Mouse (Mus musculus) lung, embryonic 14.5 days (tissue): ENCODE data around the gene Ifitm1. TPM values are rescaled to one million over a fixed set of nuclear protein-coding genes. Genes with fewer than 3 reads are reported as not detected.

Experiments used
- ATAC-seq: fragments of 200-750 bp; cut with Nextera tagmentation; 2 replicates; pipeline ENCODE4 v1.8.0; 2017; ENCODE audit warnings: mild to moderate bottlenecking, moderate TSS enrichment, moderate library complexity; ENCODE audit not compliant: insufficient read depth
- DNase-seq: peaks from one replicate; pipeline ENCODE4 v3.0.0-alpha.2; 2015
- H3K27ac ChIP-seq: fragments of 300-500 bp; sonication (generic); 2 replicates; pipeline ENCODE4 v1.5.1; 2014; ENCODE audit warnings: low read depth, mild to moderate bottlenecking, moderate library complexity
- H3K27me3 ChIP-seq: fragments of 300-500 bp; sonication (generic); 2 replicates; pipeline ENCODE4 v1.6.1; 2014; ENCODE audit warnings: low read length, control low read depth; ENCODE audit not compliant: insufficient read depth
- H3K36me3 ChIP-seq: fragments of 300-500 bp; sonication (generic); 2 replicates; pipeline ENCODE4 v1.6.1; 2014; ENCODE audit warnings: control low read depth; ENCODE audit not compliant: insufficient read depth
- H3K4me1 ChIP-seq: fragments of 300-500 bp; sonication (generic); 2 replicates; pipeline ENCODE4 v1.6.1; 2014; ENCODE audit warnings: antibody characterized with exemption, control low read depth; ENCODE audit not compliant: insufficient read depth
- H3K4me2 ChIP-seq: fragments of 300-500 bp; sonication (generic); 2 replicates; pipeline ENCODE4 v1.6.1; 2014; ENCODE audit warnings: mild to moderate bottlenecking
- H3K4me3 ChIP-seq: fragments of 300-500 bp; sonication (generic); 2 replicates; pipeline ENCODE4 v1.5.1; 2014; ENCODE audit warnings: low read depth, low read length
- H3K9ac ChIP-seq: fragments of 300-500 bp; sonication (generic); 2 replicates; pipeline ENCODE4 v1.6.1; 2014
- H3K9me3 ChIP-seq: fragments of 300-500 bp; sonication (generic); 2 replicates; pipeline ENCODE4 v1.6.1; 2016; ENCODE audit warnings: low read depth, low read length, control low read depth
- CTCF ChIP-seq: IDR thresholded peaks from 2 replicates; pipeline ENCODE4 v1.5.1; 2016; ENCODE audit warnings: antibody characterized with exemption, low read depth
- WGBS: fragments of 180-500 bp; shearing (Covaris S2); extraction: QIAGEN DNeasy Blood & Tissue Kit; methylation state at CpG from one replicate; pipeline ENCODE4 v1.1.7; 2014; 5-methylcytosine and 5-hydroxymethylcytosine counted together
- polyA plus RNA-seq: library from polyadenylated mRNA; unstranded; fragments of >200 nt; fragmentation: Nextera tagmentation; extraction: Ambion mirVana; gene quantifications from 2 replicates; pipeline ENCODE4 v1.2.1, GENCODE M21; 2014

Ifitm1 gene
- polyA plus RNA-seq, 1 experiment from 2014 or later: 42.5 TPM

DNA sequence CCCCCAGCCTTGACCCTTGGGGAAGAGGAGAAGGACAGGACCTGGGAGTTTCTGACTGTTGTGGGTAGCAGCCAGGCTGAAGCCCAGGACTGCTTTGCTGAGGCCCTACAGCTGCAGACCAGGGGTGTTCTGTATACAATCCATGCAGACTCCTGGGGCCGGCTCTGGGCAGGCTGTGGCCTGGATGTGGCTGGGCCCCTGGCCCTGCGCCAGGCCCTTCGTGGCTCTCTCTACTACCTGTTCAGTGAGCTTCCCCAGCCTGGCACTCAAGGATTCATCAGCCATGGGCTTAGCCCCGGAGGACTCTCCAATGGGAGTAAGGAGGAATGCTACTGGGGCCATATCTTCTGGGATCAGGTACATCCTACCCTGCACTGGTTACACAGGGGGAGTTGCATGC lies 23.7 kb upstream of the Ifitm1 start:
- Histone ChIP-seq H3K9me3 (no peaks in the 10 kb centered on the region), H3K4me1 (peaks cover 15% of the 10 kb centered on the region; the same call in 1 of the 2 replicates), H3K9ac (no peak overlapping the region), H3K36me3 (peaks cover 35% of the 10 kb centered on the region), H3K4me2 (no peak overlapping the region), H3K4me3 (no peak overlapping the region), H3K27ac (no peak overlapping the region), H3K27me3 (no peaks in the 10 kb centered on the region)
- DNase-seq (no peak), ATAC-seq (no peak)
- WGBS: 63% methylated on average over 4 of the region's 4 CpGs
- TF ChIP-seq CTCF: no peak

- DNase-seq (no peak), ATAC-seq (no peak)
- H3K4me2 ChIP-seq: no peak overlapping the region
- no peak overlapping the region for H3K4me3 ChIP-seq
- WGBS: 79% methylated on average over 7 of the region's 7 CpGs
- peaks cover 12% of the 10 kb centered on the region; the same call in 1 of the 2 replicates for H3K4me1 ChIP-seq
- H3K36me3 ChIP-seq: peaks cover 43% of the 10 kb centered on the region
- H3K27ac ChIP-seq: no peak overlapping the region
- no peak overlapping the region for H3K9ac ChIP-seq
- H3K9me3 ChIP-seq: no peaks in the 10 kb centered on the region
- no peaks in the 10 kb centered on the region for H3K27me3 ChIP-seq
- TF ChIP-seq CTCF: no peak
Measured at GRCm38 (mm10) chr7:140944236-140944635, 22.8 kb upstream of the Ifitm1 start.

DNA sequence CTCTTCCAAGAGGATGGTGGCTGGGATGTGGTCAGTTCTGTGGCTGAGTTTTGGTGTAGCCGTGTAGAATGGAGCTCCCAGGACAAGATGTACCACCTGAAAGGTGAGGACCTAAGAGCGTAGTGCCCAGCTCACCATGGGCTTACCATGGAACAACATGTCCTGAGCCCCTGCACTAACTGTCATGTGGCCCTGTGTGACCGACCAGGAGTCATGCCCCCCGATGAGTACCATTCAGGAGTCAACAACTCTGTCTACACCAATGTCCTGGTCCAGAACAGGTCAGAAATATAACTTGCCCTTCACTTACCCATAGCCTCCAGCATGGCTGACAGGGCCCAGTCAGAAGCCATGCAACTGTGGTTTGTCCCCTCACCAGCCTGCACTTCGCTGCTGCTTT lies 21.8 kb upstream of the Ifitm1 start:
- no peak overlapping the region for H3K27ac ChIP-seq
- no peak for TF ChIP-seq CTCF
- no peak overlapping the region for H3K4me2 ChIP-seq
- H3K9ac ChIP-seq: no peak overlapping the region
- peaks cover 13% of the 10 kb centered on the region; the same call in 1 of the 2 replicates for H3K4me1 ChIP-seq
- DNase-seq (no peak), ATAC-seq (no peak)
- H3K27me3 ChIP-seq: no peaks in the 10 kb centered on the region
- peaks cover 53% of the 10 kb centered on the region for H3K36me3 ChIP-seq
- 96% methylated on average over 5 of the region's 5 CpGs for WGBS
- no peak overlapping the region for H3K4me3 ChIP-seq
- no peaks in the 10 kb centered on the region for H3K9me3 ChIP-seq

- 87% methylated on average over 10 of the region's 10 CpGs for WGBS
- H3K9me3 ChIP-seq: no peaks in the 10 kb centered on the region
- no peaks in the 10 kb centered on the region for H3K27me3 ChIP-seq
- no peak overlapping the region for H3K4me2 ChIP-seq
- ATAC-seq (no peak), DNase-seq (no peak)
- H3K4me1 ChIP-seq: peaks cover 8% of the 10 kb centered on the region; the same call in 1 of the 2 replicates
- no peak overlapping the region for H3K27ac ChIP-seq
- no peak overlapping the region for H3K9ac ChIP-seq
- no peak overlapping the region for H3K4me3 ChIP-seq
- peaks cover 55% of the 10 kb centered on the region for H3K36me3 ChIP-seq
- TF ChIP-seq CTCF: no peak
Measured at GRCm38 (mm10) chr7:140946311-140946710, 20.7 kb upstream of the Ifitm1 start.

GRCm38 (mm10) chr7:140946980-140947379 lies 20.0 kb upstream of the Ifitm1 start:
- Histone ChIP-seq H3K9me3 (no peaks in the 10 kb centered on the region), H3K4me1 (peaks cover 8% of the 10 kb centered on the region; the same call in 1 of the 2 replicates), H3K4me3 (no peak overlapping the region), H3K4me2 (no peak overlapping the region), H3K9ac (no peak overlapping the region), H3K36me3 (peaks cover 55% of the 10 kb centered on the region), H3K27me3 (no peaks in the 10 kb centered on the region), H3K27ac (peak overlapping the region; percentile 27; the same call in 1 of the 2 replicates)
- DNase-seq (no peak), ATAC-seq (no peak)
- TF ChIP-seq CTCF: no peak
- 44% methylated on average over 7 of the region's 7 CpGs for WGBS

DNA sequence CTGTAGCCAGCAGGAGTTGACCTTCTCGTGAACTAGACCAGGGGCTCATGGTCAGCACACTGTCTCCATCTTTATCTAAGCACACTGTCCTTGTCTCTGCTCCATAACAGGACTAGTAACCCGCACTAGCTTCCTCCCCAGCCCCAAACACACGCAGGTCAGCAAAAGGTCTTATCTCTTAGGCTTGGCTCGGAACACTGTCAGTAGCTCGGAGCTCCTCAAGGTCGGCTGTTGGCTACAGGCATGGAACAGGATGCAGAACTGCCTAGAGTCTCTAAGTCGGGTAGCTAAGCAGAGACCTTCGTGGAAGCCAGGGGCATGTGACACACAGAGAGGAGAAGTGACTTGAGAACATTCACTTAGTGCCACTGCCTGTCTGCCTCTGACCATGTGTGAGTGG lies 18.9 kb upstream of the Ifitm1 start:
- no peak for DNase-seq
- ATAC-seq: no peak
- Histone ChIP-seq H3K4me2 (no peak overlapping the region), H3K4me3 (no peak overlapping the region), H3K4me1 (0 out of 2 replicates have a peak, but pooled peaks cover 3% of the 10 kb centered on the region), H3K27me3 (no peaks in the 10 kb centered on the region), H3K36me3 (peaks cover 55% of the 10 kb centered on the region), H3K9ac (no peak overlapping the region), H3K9me3 (no peaks in the 10 kb centered on the region), H3K27ac (no peak overlapping the region)
- 78% methylated on average over 8 of the region's 8 CpGs for WGBS
- TF ChIP-seq CTCF: no peak

GRCm38 (mm10) chr7:140949255-140949654 lies 17.8 kb upstream of the Ifitm1 start:
- ATAC-seq (no peak), DNase-seq (no peak)
- no peaks in the 10 kb centered on the region for H3K27me3 ChIP-seq
- 86% methylated on average over 6 of the region's 6 CpGs for WGBS
- H3K4me1 ChIP-seq: peaks cover 7% of the 10 kb centered on the region; the same call in 1 of the 2 replicates
- TF ChIP-seq CTCF: no peak
- H3K9ac ChIP-seq: no peak overlapping the region
- no peak overlapping the region for H3K4me3 ChIP-seq
- peaks cover 55% of the 10 kb centered on the region for H3K36me3 ChIP-seq
- H3K27ac ChIP-seq: no peak overlapping the region
- H3K4me2 ChIP-seq: no peak overlapping the region
- no peaks in the 10 kb centered on the region for H3K9me3 ChIP-seq
